Mouse (Mus musculus): ENCODE data around the gene Rbbp5. TPM values are rescaled to one million over a fixed set of nuclear protein-coding genes. Genes with fewer than 3 reads are reported as not detected.

The Rbbp5 gene
- 10 to 100 TPM; 60.6 to 66.5 TPM for total RNA-seq (2023)

GRCm38 (mm10) chr1:132476928-132477691 is at the start of gene Rbbp5:
Rbbp5 (plus strand) TSS chr1:132477365.

GRCm38 (mm10) chr1:132506058-132506457 is 28.9 kb downstream of the Rbbp5 start, which contains the start of gene Tmem81:
Tmem81 (plus strand) TSS chr1:132506230.

GRCm38 (mm10) chr1:132542762-132543306 is 65.7 kb downstream of the Rbbp5 start, which contains the start of gene Cntn2:
Cntn2 (minus strand) TSS chr1:132543256.

Other genes starting within 250 kb of the Rbbp5 start
- gene Gm10188, start 247.6 kb upstream of the Rbbp5 start, total RNA-seq (2023), result not detected
- gene Klhdc8a, start 178.7 kb upstream of the Rbbp5 start, total RNA-seq (2023), result under 1 TPM in 1 of 2 experiments, not detected in 1; 0.12 TPM
- gene Nuak2, start 161.2 kb upstream of the Rbbp5 start, total RNA-seq (2023), result 100 to 1,000 TPM; 128 to 132 TPM
- gene Tmcc2, start 86.1 kb upstream of the Rbbp5 start, total RNA-seq (2023), result under 1 TPM; 0.55 to 0.59 TPM
- 10 to 100 TPM; 27.6 to 31.5 TPM for gene Dstyk, start 59.8 kb upstream of the Rbbp5 start, total RNA-seq (2023)
- gene Tmem81, start 28.9 kb downstream of the Rbbp5 start, total RNA-seq (2023), result 10 to 100 TPM; 13.4 to 16.3 TPM
- gene Cntn2, start 65.9 kb downstream of the Rbbp5 start, total RNA-seq (2023), result 10 to 100 TPM in 1 of 2 experiments, 1 to 10 TPM in 1; 7.3 to 10.2 TPM